Mouse (Mus musculus): ENCODE measurements around the gene Snx5. TPM values are rescaled to one million over a fixed set of nuclear protein-coding genes. Genes with fewer than 3 reads are reported as not detected.

Snx5 gene
- polyA plus RNA-seq, 1 experiment = 80.2 TPM

GRCm38 (mm10) chr2:144299749-144300669 is 29.3 kb upstream of the Snx5 start:
- H3K4me1 ChIP-seq (ENCODE audit: control insufficient read depth, insufficient read depth, insufficient read length) = peaks cover 6% of the 10 kb centered on the region
- TF ChIP-seq CTCF (IDR thresholded peaks at IDR 0.05; ENCODE audit: extremely low read depth, insufficient read depth, insufficient read length, insufficient replicate concordance) (no peak), POLR2A (IDR thresholded peaks at IDR 0.05; ENCODE audit: low read depth, low read length) (no peak)
- H3K27ac ChIP-seq (ENCODE audit: insufficient read depth, low read length) = no peak overlapping the region
- 35% methylated on average over 9 of the region's 9 CpGs for WGBS
- H3K36me3 ChIP-seq (ENCODE audit: control insufficient read depth, insufficient read depth, low read length) = no peaks in the 10 kb centered on the region
- no peak for DNase-seq (ENCODE audit: low read depth in 1 of 2, low spot score in 2 of 2)
- H3K4me3 ChIP-seq (ENCODE audit: extremely low read depth, insufficient read depth, insufficient read length) = peak overlapping the region; percentile 40; the same call in 1 of the 2 replicates
- H3K27me3 ChIP-seq (ENCODE audit: control insufficient read depth, insufficient read depth, low read length) = no peaks in the 10 kb centered on the region

- DNase-seq (ENCODE audit: low read depth in 1 of 2, low spot score in 2 of 2) = no peak
- Histone ChIP-seq H3K36me3 (ENCODE audit: control insufficient read depth, insufficient read depth, low read length) (no peaks in the 10 kb centered on the region), H3K27me3 (ENCODE audit: control insufficient read depth, insufficient read depth, low read length) (no peaks in the 10 kb centered on the region), H3K4me1 (ENCODE audit: control insufficient read depth, insufficient read depth, insufficient read length) (peaks cover 1% of the 10 kb centered on the region; the same call in 1 of the 2 replicates), H3K4me3 (ENCODE audit: extremely low read depth, insufficient read depth, insufficient read length) (no peak overlapping the region), H3K27ac (ENCODE audit: insufficient read depth, low read length) (no peak overlapping the region)
- WGBS = 56% methylated on average over 9 of the region's 9 CpGs
- no peak for TF ChIP-seq POLR2A (IDR thresholded peaks at IDR 0.05; ENCODE audit: low read depth, low read length)
- TF ChIP-seq CTCF (IDR thresholded peaks at IDR 0.05; ENCODE audit: extremely low read depth, insufficient read depth, insufficient read length, insufficient replicate concordance) = no peak
Measured at GRCm38 (mm10) chr2:144295145-144295735, 24.5 kb upstream of the Snx5 start.

GRCm38 (mm10) chr2:144291600-144292305 is 21.0 kb upstream of the Snx5 start:
- H3K36me3 ChIP-seq (ENCODE audit: control insufficient read depth, insufficient read depth, low read length) = no peaks in the 10 kb centered on the region
- TF ChIP-seq POLR2A (IDR thresholded peaks at IDR 0.05; ENCODE audit: low read depth, low read length) (no peak), CTCF (IDR thresholded peaks at IDR 0.05; ENCODE audit: extremely low read depth, insufficient read depth, insufficient read length, insufficient replicate concordance) (no peak)
- H3K27me3 ChIP-seq (ENCODE audit: control insufficient read depth, insufficient read depth, low read length) = no peaks in the 10 kb centered on the region
- WGBS = 88% methylated on average over 11 of the region's 11 CpGs
- H3K4me3 ChIP-seq (ENCODE audit: extremely low read depth, insufficient read depth, insufficient read length) = no peak overlapping the region
- DNase-seq (ENCODE audit: low read depth in 1 of 2, low spot score in 2 of 2) = no peak
- no peaks in the 10 kb centered on the region for H3K4me1 ChIP-seq (ENCODE audit: control insufficient read depth, insufficient read depth, insufficient read length)
- H3K27ac ChIP-seq (ENCODE audit: insufficient read depth, low read length) = no peak overlapping the region

GRCm38 (mm10) chr2:144290321-144290720 is 19.6 kb upstream of the Snx5 start:
- no peak for DNase-seq (ENCODE audit: low read depth in 1 of 2, low spot score in 2 of 2)
- H3K4me1 ChIP-seq (ENCODE audit: control insufficient read depth, insufficient read depth, insufficient read length) = no peaks in the 10 kb centered on the region
- TF ChIP-seq CTCF (IDR thresholded peaks at IDR 0.05; ENCODE audit: extremely low read depth, insufficient read depth, insufficient read length, insufficient replicate concordance) (no peak), POLR2A (IDR thresholded peaks at IDR 0.05; ENCODE audit: low read depth, low read length) (no peak)
- 77% methylated on average over 7 of the region's 7 CpGs for WGBS
- no peak overlapping the region for H3K4me3 ChIP-seq (ENCODE audit: extremely low read depth, insufficient read depth, insufficient read length)
- H3K36me3 ChIP-seq (ENCODE audit: control insufficient read depth, insufficient read depth, low read length) = no peaks in the 10 kb centered on the region
- no peaks in the 10 kb centered on the region for H3K27me3 ChIP-seq (ENCODE audit: control insufficient read depth, insufficient read depth, low read length)
- no peak overlapping the region for H3K27ac ChIP-seq (ENCODE audit: insufficient read depth, low read length)

- Histone ChIP-seq H3K27ac (ENCODE audit: insufficient read depth, low read length) (no peak overlapping the region), H3K36me3 (ENCODE audit: control insufficient read depth, insufficient read depth, low read length) (peaks cover 3% of the 10 kb centered on the region), H3K4me3 (ENCODE audit: extremely low read depth, insufficient read depth, insufficient read length) (no peak overlapping the region), H3K27me3 (ENCODE audit: control insufficient read depth, insufficient read depth, low read length) (no peaks in the 10 kb centered on the region), H3K4me1 (ENCODE audit: control insufficient read depth, insufficient read depth, insufficient read length) (no peaks in the 10 kb centered on the region; the same call in 1 of the 2 replicates)
- WGBS = 85% methylated on average over 3 of the region's 3 CpGs
- DNase-seq (ENCODE audit: low read depth in 1 of 2, low spot score in 2 of 2) = no peak
- TF ChIP-seq POLR2A (IDR thresholded peaks at IDR 0.05; ENCODE audit: low read depth, low read length) (no peak), CTCF (IDR thresholded peaks at IDR 0.05; ENCODE audit: extremely low read depth, insufficient read depth, insufficient read length, insufficient replicate concordance) (no peak)
Measured at GRCm38 (mm10) chr2:144281417-144281816, 10.7 kb upstream of the Snx5 start.

- DNase-seq (ENCODE audit: low read depth in 1 of 2, low spot score in 2 of 2) = no peak
- H3K4me3 ChIP-seq (ENCODE audit: extremely low read depth, insufficient read depth, insufficient read length) = no peak overlapping the region
- WGBS = 75% methylated on average over 3 of the region's 3 CpGs
- H3K36me3 ChIP-seq (ENCODE audit: control insufficient read depth, insufficient read depth, low read length) = peaks cover 3% of the 10 kb centered on the region
- H3K4me1 ChIP-seq (ENCODE audit: control insufficient read depth, insufficient read depth, insufficient read length) = no peaks in the 10 kb centered on the region; the same call in 1 of the 2 replicates
- TF ChIP-seq POLR2A (IDR thresholded peaks at IDR 0.05; ENCODE audit: low read depth, low read length) = no peak
- TF ChIP-seq CTCF (IDR thresholded peaks at IDR 0.05; ENCODE audit: extremely low read depth, insufficient read depth, insufficient read length, insufficient replicate concordance) = no peak
- no peak overlapping the region for H3K27ac ChIP-seq (ENCODE audit: insufficient read depth, low read length)
- no peaks in the 10 kb centered on the region for H3K27me3 ChIP-seq (ENCODE audit: control insufficient read depth, insufficient read depth, low read length)
Measured at GRCm38 (mm10) chr2:144280568-144280967, 9.9 kb upstream of the Snx5 start.

All from spleen, adult 2 months (tissue).